Mouse (Mus musculus): Measurements from ENCODE around the gene Zbtb3. TPM values are rescaled to one million over a fixed set of nuclear protein-coding genes. Genes with fewer than 3 reads are reported as not detected.

The Zbtb3 gene
- total RNA-seq (2014; fragmentation: Nextera tagmentation) = 3.1 TPM in 2 replicates
- total RNA-seq (2017) = 2.7 and 3.0 TPM in 2 replicates

- ATAC-seq (replicated peaks; ENCODE audit: poor library complexity, severe bottlenecking) = peak; percentile 81
These were observed at the start of gene Zbtb3 for GRCm38 (mm10) chr19:8802130-8802821. Zbtb3 (plus strand) TSS chr19:8802555.

GRCm38 (mm10) chr19:8755652-8756051 is 46.7 kb upstream of the Zbtb3 start:
- no peak for ATAC-seq (replicated peaks; ENCODE audit: poor library complexity, severe bottlenecking)

- peak; percentile 92 for ATAC-seq (replicated peaks; ENCODE audit: poor library complexity, severe bottlenecking)
These were observed 45.5 kb upstream of the Zbtb3 start, which contains the start of gene Nxf1 for GRCm38 (mm10) chr19:8756635-8757387. Nxf1 (plus strand) TSS chr19:8757073.

- no peak for ATAC-seq (replicated peaks; ENCODE audit: poor library complexity, severe bottlenecking)
These were observed 44.8 kb upstream of the Zbtb3 start for GRCm38 (mm10) chr19:8757471-8757998.

DNA sequence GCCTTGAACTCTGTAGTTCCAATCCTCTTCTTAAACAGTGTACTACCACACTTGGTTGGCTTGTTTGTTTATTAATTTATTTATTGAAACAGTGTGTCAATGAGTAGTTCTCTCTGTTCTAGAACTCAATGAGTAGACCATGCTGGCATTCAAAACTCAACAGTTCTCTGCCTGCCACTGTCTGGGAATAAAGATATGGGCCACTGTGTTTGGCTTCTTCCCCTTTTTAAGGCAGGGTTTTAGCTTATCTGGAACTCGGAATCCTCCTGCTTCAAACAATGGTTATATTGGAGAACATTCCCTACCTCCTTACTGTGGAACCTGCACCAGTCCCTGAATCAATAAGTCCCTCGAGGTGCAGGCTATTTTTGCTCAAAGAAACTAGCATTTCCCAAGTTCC is 43.5 kb upstream of the Zbtb3 start:
- no peak for ATAC-seq (replicated peaks; ENCODE audit: poor library complexity, severe bottlenecking)

GRCm38 (mm10) chr19:8760757-8761156 is 41.6 kb upstream of the Zbtb3 start:
- no peak for ATAC-seq (replicated peaks; ENCODE audit: poor library complexity, severe bottlenecking)

- peak; percentile 48; the same call in 1 of the 2 replicates for ATAC-seq (replicated peaks; ENCODE audit: poor library complexity, severe bottlenecking)
These were observed 39.1 kb upstream of the Zbtb3 start for GRCm38 (mm10) chr19:8763276-8763675.

DNA sequence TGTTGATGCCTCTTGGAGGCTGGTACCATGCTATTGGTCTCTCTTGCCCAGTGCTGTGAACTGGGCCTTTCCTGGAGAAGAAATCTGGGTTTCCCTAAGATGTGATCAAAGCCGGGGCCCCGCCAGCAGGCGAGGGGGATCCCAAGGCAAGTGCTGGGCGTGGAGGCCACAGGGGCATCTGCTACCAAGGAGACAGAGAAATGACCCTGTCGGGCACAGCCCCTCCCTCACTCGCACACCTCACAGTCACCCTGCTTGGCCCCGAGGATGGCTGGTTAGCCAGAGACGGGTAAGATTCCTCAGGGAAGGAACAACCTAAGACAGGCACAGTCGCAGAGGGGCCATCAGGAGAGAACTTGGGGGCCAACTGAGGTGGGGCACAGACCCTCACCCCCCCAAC is 36.8 kb upstream of the Zbtb3 start:
- ATAC-seq (replicated peaks; ENCODE audit: poor library complexity, severe bottlenecking) = no peak

- ATAC-seq (replicated peaks; ENCODE audit: poor library complexity, severe bottlenecking) = peak; percentile 54
These were observed 31.6 kb upstream of the Zbtb3 start, which contains the start of gene Tmem223 for GRCm38 (mm10) chr19:8770567-8771270. Tmem223 (plus strand) TSS chr19:8770996.

DNA sequence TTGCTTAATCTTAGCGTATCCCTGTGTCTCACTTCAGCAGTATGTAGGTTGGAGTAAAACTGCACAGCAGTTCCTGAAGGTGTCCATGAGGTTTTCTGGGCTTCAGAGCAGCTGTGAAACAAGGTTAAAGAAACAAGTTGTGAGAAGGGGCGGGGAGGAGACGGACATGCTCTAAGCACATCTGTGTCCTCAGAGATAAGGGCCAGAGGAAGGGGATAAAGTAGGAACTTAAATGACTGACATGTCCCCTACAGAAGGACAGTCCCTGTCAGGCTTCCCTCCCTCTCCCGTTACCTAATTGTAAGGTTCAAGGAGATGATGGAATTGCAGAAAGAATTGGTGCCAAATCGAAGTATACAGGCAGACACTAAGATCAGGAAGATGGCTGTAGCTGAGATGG is 29.4 kb upstream of the Zbtb3 start:
- no peak for ATAC-seq (replicated peaks; ENCODE audit: poor library complexity, severe bottlenecking)

DNA sequence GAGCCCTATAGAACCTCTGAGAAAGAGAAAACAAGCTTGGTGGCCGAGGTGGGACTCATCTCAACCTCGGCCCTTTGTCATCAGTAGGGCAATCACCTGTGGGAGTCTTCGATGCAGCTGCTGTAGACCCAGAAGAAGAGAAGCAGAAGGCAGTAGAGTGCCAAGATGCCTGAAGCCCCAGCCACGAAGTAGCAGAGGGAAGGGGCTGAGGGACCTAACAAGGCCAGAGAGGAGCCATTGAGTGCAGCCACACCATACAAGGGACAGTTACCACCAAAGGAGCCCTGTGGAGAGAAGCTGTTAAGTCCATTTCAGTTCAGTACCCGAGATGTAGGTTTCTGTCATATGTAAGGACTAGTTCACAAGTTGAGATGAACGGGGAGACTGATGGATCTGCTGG is 28.9 kb upstream of the Zbtb3 start:
- no peak for ATAC-seq (replicated peaks; ENCODE audit: poor library complexity, severe bottlenecking)

DNA sequence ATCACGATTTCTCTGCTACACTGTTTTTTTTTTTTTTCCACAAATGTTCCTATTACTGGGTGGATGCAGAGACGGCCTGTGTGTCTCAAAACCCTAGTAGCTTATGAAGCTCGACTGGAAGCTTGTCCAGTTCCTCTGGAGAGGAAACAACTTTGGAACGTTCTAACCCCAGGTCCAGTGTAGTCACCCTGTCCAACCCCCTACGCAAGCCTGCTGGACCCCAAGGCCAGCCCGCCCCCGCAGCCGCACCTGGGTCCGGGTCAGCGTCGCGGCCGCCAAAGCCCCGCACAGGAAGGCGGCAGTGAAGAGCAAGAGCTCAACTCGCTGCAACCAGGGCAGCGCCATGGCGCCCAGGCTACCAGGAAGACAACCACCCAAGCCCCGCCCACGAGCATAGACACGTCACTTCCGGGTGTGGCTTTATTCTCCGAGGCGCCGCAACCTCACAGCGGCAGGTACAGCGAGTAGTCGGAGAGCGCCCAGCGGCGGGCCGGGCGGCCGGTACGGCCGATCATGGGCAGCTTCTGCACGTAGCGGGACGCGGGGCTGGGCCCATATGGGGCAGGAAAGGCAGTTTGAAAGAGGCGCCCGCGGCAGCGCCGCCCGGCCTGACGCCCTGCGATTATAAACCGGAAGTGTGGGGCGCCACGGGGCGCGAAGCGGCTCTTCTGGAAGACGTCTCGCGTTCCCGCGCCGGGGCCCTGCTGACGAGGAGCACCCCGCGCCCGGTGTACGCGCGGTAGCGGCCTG is 28.1 kb upstream of the Zbtb3 start, which contains the start of gene Tmem179b:
Tmem179b (minus strand) TSS at position 382 of the 750 bp plus-strand sequence.
- peak; percentile 85 for ATAC-seq (replicated peaks; ENCODE audit: poor library complexity, severe bottlenecking)

DNA sequence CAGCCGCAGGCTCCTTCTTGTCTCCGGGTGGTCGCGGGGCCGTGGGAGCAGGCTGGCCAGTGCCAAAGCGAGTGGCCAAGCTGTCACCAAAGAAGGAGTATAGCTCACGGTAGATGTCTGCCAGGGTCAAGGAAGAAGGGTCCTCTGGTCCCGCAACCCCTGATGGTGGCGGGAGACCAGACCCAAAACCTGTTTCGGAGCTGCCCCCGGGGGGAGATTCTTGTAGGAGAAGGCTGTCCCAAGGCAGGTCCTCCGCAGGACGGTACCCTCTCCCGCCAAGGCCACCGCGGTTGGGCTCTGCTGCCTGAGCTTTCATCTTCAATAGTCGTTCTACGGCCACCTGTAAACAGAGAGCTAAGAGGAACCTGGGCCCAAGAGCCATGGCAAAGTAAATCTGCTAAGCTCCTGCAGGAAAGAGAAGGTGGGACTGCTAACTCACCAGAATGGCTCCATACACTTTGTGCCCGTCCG is 27.4 kb upstream of the Zbtb3 start:
- no peak for ATAC-seq (replicated peaks; ENCODE audit: poor library complexity, severe bottlenecking)

DNA sequence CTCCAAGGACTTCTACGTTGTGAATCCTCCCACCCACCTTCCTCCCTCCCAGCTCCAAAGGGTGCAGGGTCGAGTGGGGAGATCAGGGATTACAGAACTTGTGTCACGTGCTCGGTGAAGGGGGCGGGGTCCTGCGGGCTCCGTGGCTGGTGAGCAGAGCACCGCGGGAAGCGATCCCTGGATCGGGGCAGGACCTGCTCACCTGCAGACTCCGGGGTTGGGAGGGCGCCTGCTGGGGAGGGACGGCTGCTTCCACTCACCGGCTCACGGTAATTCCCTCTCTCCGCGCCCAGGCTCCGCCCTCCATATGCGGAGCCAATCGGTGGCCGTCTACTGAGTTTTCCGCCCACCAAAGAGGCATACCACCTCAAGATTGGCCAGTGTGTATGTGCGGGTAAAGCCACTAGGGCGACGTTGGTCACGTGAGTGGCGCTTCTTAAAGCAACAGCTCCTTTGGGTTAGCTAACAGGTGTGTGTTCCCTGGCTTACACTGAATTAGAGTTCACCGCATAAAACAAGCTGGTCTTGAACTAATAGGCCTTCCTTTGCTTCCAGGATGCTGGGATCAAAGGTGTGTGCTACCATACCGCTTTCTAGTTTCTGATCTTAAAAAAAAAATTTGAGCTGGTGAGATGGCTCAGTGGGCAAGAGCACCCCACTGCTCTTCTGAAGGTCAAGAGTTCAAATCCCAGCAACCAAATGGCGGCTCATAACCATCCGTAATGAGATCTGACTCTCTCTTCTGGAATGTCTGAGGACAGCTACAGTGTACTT is 16.2 kb upstream of the Zbtb3 start, which contains the start of gene Taf6l:
Taf6l (minus strand) TSS at position 410 of the 774 bp plus-strand sequence.
- peak; percentile 99 for ATAC-seq (replicated peaks; ENCODE audit: poor library complexity, severe bottlenecking)

DNA sequence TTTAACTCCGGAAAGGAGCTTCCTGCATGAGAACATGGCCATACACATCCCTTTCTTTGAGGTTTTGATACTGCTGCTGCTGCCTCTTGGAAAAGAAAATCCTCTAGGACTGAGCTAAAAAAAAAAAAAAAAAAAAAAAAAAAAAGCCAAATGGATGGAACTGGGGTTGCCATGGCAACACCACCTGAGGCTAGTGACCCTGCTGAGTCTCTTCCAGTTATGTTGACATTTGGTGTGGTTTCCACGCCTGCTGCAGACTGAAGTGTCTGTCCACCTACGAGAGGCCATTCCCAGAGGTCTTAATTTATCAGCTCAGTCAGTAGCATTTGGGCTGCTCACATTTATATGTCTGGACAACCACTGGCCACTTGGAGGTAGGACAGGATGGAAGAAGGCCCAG is 13.8 kb upstream of the Zbtb3 start:
- no peak for ATAC-seq (replicated peaks; ENCODE audit: poor library complexity, severe bottlenecking)

DNA sequence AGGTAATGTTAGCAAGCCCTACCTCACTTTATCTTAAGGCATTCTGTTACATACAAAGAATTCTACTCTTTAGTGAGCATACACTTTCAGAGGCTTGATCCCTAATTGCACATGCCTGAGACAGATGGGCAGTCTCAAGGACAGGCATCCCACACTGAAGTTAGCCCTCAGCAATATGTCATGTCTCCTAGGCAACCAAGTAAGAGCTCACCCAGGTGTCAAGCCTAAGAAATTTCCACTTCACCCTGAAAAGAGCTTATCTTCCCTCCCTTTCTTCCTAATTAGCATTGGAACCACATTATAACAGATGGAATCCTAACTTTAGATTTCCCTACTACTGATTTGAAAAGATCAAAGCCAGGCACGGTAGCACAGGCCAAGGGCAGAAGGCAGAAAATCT is 13.2 kb upstream of the Zbtb3 start:
- ATAC-seq (replicated peaks; ENCODE audit: poor library complexity, severe bottlenecking) = no peak

GRCm38 (mm10) chr19:8790171-8790570 is 12.2 kb upstream of the Zbtb3 start:
- no peak for ATAC-seq (replicated peaks; ENCODE audit: poor library complexity, severe bottlenecking)

- ATAC-seq (replicated peaks; ENCODE audit: poor library complexity, severe bottlenecking) = peak; percentile 75
These were observed 4.0 kb upstream of the Zbtb3 start, which contains the start of gene Polr2g for GRCm38 (mm10) chr19:8798264-8798946. Polr2g (minus strand) TSS chr19:8798577.
